Comparison of ENCODE assay signal across 7 mouse cellular contexts in genomic region chr19:27430406-27430805, GRCm38 (mm10). TPM values are rescaled to one million over a fixed set of nuclear protein-coding genes. Genes with fewer than 3 reads are reported as not detected.
DNase-seq lines count a peak whose midpoint lies in the region; ATAC-seq and TF ChIP-seq lines count a peak whose summit lies in the region.

No protein-coding gene starts in this region.

- TF ChIP-seq CTCF in testis, adult 2 months (IDR thresholded peaks at IDR 0.05; ENCODE audit: control insufficient read depth, insufficient read depth, insufficient replicate concordance, low read depth, low read length) = no peak
- no peak for TF ChIP-seq CTCF in bone marrow, adult 2 months (IDR thresholded peaks at IDR 0.05; ENCODE audit: control insufficient read depth, insufficient read depth, low read length)
- TF ChIP-seq CTCF in stomach, postnatal 0 days (IDR thresholded peaks at IDR 0.05; ENCODE audit: low read depth) = no peak

- peak overlapping the region; percentile 86 for H3K27ac ChIP-seq in testis, adult 2 months (ENCODE audit: control insufficient read depth, insufficient read depth, low read depth, low read length)
- peak overlapping the region; percentile 4; the same call in 1 of the 2 replicates for H3K27ac ChIP-seq in bone marrow, adult 2 months (ENCODE audit: control insufficient read depth, insufficient read depth, low read depth, low read length, poor library complexity)
- peak overlapping the region; percentile 90 for H3K27ac ChIP-seq in forebrain, embryonic 10.5 days
- H3K27ac ChIP-seq in intestine, embryonic 14.5 days (ENCODE audit: low read depth) = peak overlapping the region; percentile 85
- H3K27ac ChIP-seq in stomach, postnatal 0 days (replicated peaks) = peak overlapping the region; percentile 91

- no peaks in the 10 kb centered on the region for H3K27me3 ChIP-seq in testis, adult 2 months (ENCODE audit: control insufficient read depth, insufficient read depth, low read length)
- no peaks in the 10 kb centered on the region for H3K27me3 ChIP-seq in forebrain, embryonic 10.5 days (ENCODE audit: poor library complexity, severe bottlenecking)
- no peaks in the 10 kb centered on the region for H3K27me3 ChIP-seq in intestine, embryonic 14.5 days (replicated peaks; ENCODE audit: control insufficient read depth, insufficient read depth, low read length)
- no peaks in the 10 kb centered on the region for H3K27me3 ChIP-seq in stomach, postnatal 0 days (ENCODE audit: control insufficient read depth, insufficient read depth, low read length)

- peak overlapping the region; percentile 97 for H3K4me3 ChIP-seq in testis, adult 2 months (ENCODE audit: control insufficient read depth, low read depth, low read length)
- H3K4me3 ChIP-seq in bone marrow, adult 2 months (replicated peaks; ENCODE audit: control insufficient read depth, low read depth, low read length) = peak overlapping the region; percentile 78
- H3K4me3 ChIP-seq in forebrain, embryonic 10.5 days = peak overlapping the region; percentile 89
- H3K4me3 ChIP-seq in intestine, embryonic 14.5 days (ENCODE audit: low read depth, low read length) = peak overlapping the region; percentile 97
- peak overlapping the region; percentile 78 for H3K4me3 ChIP-seq in stomach, postnatal 0 days (ENCODE audit: low read depth, low read length)

- TF ChIP-seq EP300 in stomach, postnatal 0 days (optimal IDR thresholded peaks at IDR 0.05) = no peak

- no peaks in the 10 kb centered on the region for H3K9me3 ChIP-seq in forebrain, embryonic 10.5 days
- H3K9me3 ChIP-seq in intestine, embryonic 14.5 days (ENCODE audit: control insufficient read depth, low read length) = no peaks in the 10 kb centered on the region
- H3K9me3 ChIP-seq in stomach, postnatal 0 days (ENCODE audit: control insufficient read depth, low read length) = no peaks in the 10 kb centered on the region

- H3K4me1 ChIP-seq in testis, adult 2 months (ENCODE audit: control insufficient read depth, insufficient read depth, low read length) = peaks cover 11% of the 10 kb centered on the region
- H3K4me1 ChIP-seq in bone marrow, adult 2 months (ENCODE audit: control insufficient read depth, insufficient read depth, low read length) = no peaks in the 10 kb centered on the region
- peaks cover 22% of the 10 kb centered on the region for H3K4me1 ChIP-seq in forebrain, embryonic 10.5 days
- H3K4me1 ChIP-seq in intestine, embryonic 14.5 days (replicated peaks; ENCODE audit: control insufficient read depth, insufficient read depth, low read length) = peaks cover 14% of the 10 kb centered on the region
- peaks cover 3% of the 10 kb centered on the region; the same call in 1 of the 2 replicates for H3K4me1 ChIP-seq in stomach, postnatal 0 days (replicated peaks; ENCODE audit: control insufficient read depth, insufficient read depth)

- no peaks in the 10 kb centered on the region for H3K36me3 ChIP-seq in testis, adult 2 months (ENCODE audit: control insufficient read depth, insufficient read depth, low read length)
- peaks cover 15% of the 10 kb centered on the region for H3K36me3 ChIP-seq in forebrain, embryonic 10.5 days (replicated peaks)
- peaks cover 9% of the 10 kb centered on the region for H3K36me3 ChIP-seq in intestine, embryonic 14.5 days (ENCODE audit: control insufficient read depth, insufficient read depth, low read length)
- H3K36me3 ChIP-seq in stomach, postnatal 0 days (ENCODE audit: control insufficient read depth, insufficient read depth, low read length) = no peaks in the 10 kb centered on the region

- ATAC-seq in intestine, embryonic 14.5 days (replicated peaks; ENCODE audit: low FRiP score, low TSS enrichment, low read depth) = no peak
- no peak for ATAC-seq in stomach, postnatal 0 days (ENCODE audit: low FRiP score, low TSS enrichment)

- WGBS in bone marrow, adult 2 months = under 1% methylated on average over 10 of the region's 10 CpGs
- 3% methylated on average over 10 of the region's 10 CpGs for WGBS in forebrain, embryonic 10.5 days
- WGBS in intestine, embryonic 14.5 days = 0% methylated on average over 10 of the region's 10 CpGs
- WGBS in stomach, postnatal 0 days = under 1% methylated on average over 10 of the region's 10 CpGs

- H3K9ac ChIP-seq in intestine, embryonic 14.5 days (ENCODE audit: low read length) = peak overlapping the region; percentile 72
- H3K9ac ChIP-seq in stomach, postnatal 0 days (ENCODE audit: low read length) = peak overlapping the region; percentile 78

- TF ChIP-seq POLR2A in testis, adult 2 months (IDR thresholded peaks at IDR 0.05; ENCODE audit: control insufficient read depth, low read depth, low read length) = no peak
- no peak for TF ChIP-seq POLR2A in bone marrow, adult 2 months (IDR thresholded peaks at IDR 0.05; ENCODE audit: borderline replicate concordance, control insufficient read depth, low read depth, low read length)

- DNase-seq in testis, postnatal 10 days (ENCODE audit: low spot score) = no peak
- DNase-seq in forebrain, embryonic 10.5 days (ENCODE audit: extremely low spot score, low spot score) = peak; percentile 18
- peak; percentile 75 for DNase-seq in intestine, embryonic 14.5 days (ENCODE audit: low spot score)
- DNase-seq in lung, postnatal 10 days = peak; percentile 16
- DNase-seq in stomach, postnatal 0 days (ENCODE audit: low spot score) = peak; percentile 34

- peak overlapping the region; percentile 72 for H3K4me2 ChIP-seq in intestine, embryonic 14.5 days (ENCODE audit: low read length)
- H3K4me2 ChIP-seq in stomach, postnatal 0 days (replicated peaks; ENCODE audit: low read depth) = peak overlapping the region; percentile 70

RNA-seq across cellular contexts. Expression of gene Pum3, which starts 0.8 kb away (rescaled TPM):
- 6.9 and 7.9 TPM in 2 replicates for polyA plus RNA-seq in testis, adult 2 months (2012; rRNA removed)
- 52.4 and 72.4 TPM in 2 replicates for polyA plus RNA-seq in bone marrow, adult 2 months (2011; ENCODE audit: insufficient read depth, insufficient read length, low replicate concordance, missing spikeins)
- 97.2 and 102 TPM in 2 replicates for polyA plus RNA-seq in forebrain, embryonic 10.5 days (2016; fragmentation: Nextera tagmentation; extraction: Ambion mirVana)
- 74.5 and 78.9 TPM in 2 replicates for polyA plus RNA-seq in intestine, embryonic 14.5 days (2014; fragmentation: Nextera tagmentation; extraction: Ambion mirVana)
- 45.5 and 45.6 TPM in 2 replicates for polyA plus RNA-seq in stomach, postnatal 0 days (2015; fragmentation: Nextera tagmentation; extraction: Ambion mirVana)

Comparison
In these comparisons a context has a peak if more than half of its experiments do, and no peak if none do; other contexts are left out.
1. H3K27ac ChIP-seq: peak in every context shown above with its lines; median percentile 91 in stomach, postnatal 0 days; 90 in forebrain, embryonic 10.5 days; 86 in testis, adult 2 months; 85 in intestine, embryonic 14.5 days; 4 in bone marrow, adult 2 months.